Mouse (Mus musculus): ENCODE results near the gene Tmem269. TPM values are rescaled to one million over a fixed set of nuclear protein-coding genes. Genes with fewer than 3 reads are reported as not detected.

Gene Tmem269
- polyA plus RNA-seq, 1 experiment from 2014 or later = not detected

DNA sequence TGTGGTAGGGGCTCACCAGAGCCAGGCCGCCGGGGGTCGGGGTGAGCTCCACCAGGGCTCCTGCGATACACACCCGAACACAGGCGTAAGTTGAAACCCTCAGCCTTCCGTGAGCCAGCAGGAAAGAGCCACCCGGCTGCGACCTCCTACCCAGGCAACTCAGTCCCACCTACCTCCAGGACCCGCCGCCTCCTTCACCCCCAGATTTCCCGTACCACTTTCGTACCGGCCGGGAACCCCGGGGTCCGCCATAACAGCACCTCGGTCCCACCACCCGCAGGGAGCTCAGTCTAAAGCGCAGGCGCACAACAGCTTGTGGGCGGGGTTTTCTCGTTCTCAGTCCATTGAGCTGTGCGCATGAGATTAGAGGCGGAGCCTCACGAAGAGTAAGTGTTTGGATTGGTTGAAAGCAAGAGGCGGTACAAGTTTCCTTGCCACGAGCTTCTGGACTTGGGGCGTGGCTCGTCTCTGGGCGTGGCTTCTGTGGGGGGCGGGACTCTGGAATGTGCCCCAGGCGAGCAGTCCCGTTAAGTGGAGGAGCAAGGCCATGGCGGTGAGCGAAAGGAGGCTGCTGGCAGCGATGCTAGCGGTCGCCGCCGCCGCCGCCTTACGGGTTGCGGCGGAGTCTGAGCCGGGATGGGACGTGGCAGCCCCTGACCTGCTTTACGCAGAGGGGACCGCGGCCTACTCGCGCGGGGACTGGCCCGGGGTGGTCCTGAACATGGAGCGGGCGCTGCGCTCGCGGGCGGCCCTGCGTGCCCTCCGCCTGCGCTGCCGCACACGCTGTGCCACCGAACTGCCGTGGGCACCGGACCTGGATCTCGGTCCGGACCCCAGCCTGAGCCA, 14.6 kb upstream of the Tmem269 start, which contains the start of the genes AU022252 and P3h1:
Gene AU022252 (minus strand): TSS at position 303 of the 846 bp plus-strand sequence.
Gene P3h1 (plus strand): TSS at position 506 of the 846 bp plus-strand sequence.
- peaks cover 3% of the 10 kb centered on the region for H3K36me3 ChIP-seq (replicated peaks; ENCODE audit: control insufficient read depth, insufficient read depth, low read depth, low read length)
- WGBS = under 1% methylated on average over 69 of the region's 71 CpGs

DNA sequence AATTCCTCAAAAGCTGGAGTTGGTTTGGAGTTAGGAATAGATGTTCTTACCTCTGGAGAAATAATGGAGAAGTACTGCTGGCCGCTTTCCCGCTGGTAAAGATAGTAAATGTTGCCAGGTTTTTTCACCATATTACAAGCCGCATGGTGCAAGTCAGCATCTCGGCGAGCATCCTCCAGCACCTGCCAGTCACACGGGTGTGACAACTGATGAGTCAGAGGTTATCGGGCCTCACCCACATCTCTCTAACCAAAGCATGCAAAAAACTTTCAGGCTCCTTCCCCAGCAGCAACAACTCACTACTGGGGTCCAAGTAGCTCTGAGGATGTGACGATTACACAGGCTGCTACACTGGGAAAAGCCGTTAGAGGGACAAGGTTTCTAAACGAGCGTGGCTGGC, 8.7 kb upstream of the Tmem269 start:
- H3K36me3 ChIP-seq (replicated peaks; ENCODE audit: control insufficient read depth, insufficient read depth, low read depth, low read length) = peaks cover 14% of the 10 kb centered on the region
- H3K27me3 ChIP-seq (ENCODE audit: control insufficient read depth, insufficient read depth, low read length) = no peaks in the 10 kb centered on the region
- H3K9ac ChIP-seq (replicated peaks; ENCODE audit: low read length) = no peak overlapping the region
- no peak overlapping the region for H3K27ac ChIP-seq (replicated peaks; ENCODE audit: low read depth, low read length)
- H3K4me3 ChIP-seq (ENCODE audit: low read depth, low read length) = no peak overlapping the region
- no peak overlapping the region for H3K4me2 ChIP-seq (ENCODE audit: low read depth, low read length)
- DNase-seq (ENCODE audit: low spot score) (no peak), ATAC-seq (replicated peaks; ENCODE audit: insufficient number of reproducible peaks, low FRiP score, low TSS enrichment, low read depth) (no peak)
- H3K9me3 ChIP-seq (replicated peaks; ENCODE audit: control insufficient read depth, low read length) = no peaks in the 10 kb centered on the region
- 91% methylated on average over 11 of the region's 11 CpGs for WGBS
- H3K4me1 ChIP-seq (ENCODE audit: control insufficient read depth, insufficient read depth, low read length) = no peaks in the 10 kb centered on the region

More for the DNA sequence above, 14.6 kb upstream of the Tmem269 start, which contains the start of the genes AU022252 and P3h1:
- DNase-seq (ENCODE audit: low spot score) (peak; percentile 99), ATAC-seq (replicated peaks; ENCODE audit: insufficient number of reproducible peaks, low FRiP score, low TSS enrichment, low read depth) (peak; percentile 92)
- no peaks in the 10 kb centered on the region for H3K4me1 ChIP-seq (ENCODE audit: control insufficient read depth, insufficient read depth, low read length)
- peak within 1 kb of the TSS; percentile 87 for H3K4me3 ChIP-seq (ENCODE audit: low read depth, low read length)
- peak within 1 kb of the TSS; percentile 78 for H3K9ac ChIP-seq (replicated peaks; ENCODE audit: low read length)
- no peaks in the 10 kb centered on the region for H3K27me3 ChIP-seq (ENCODE audit: control insufficient read depth, insufficient read depth, low read length)
- peak within 1 kb of the TSS; percentile 86 for H3K4me2 ChIP-seq (ENCODE audit: low read depth, low read length)
- no peaks in the 10 kb centered on the region for H3K9me3 ChIP-seq (replicated peaks; ENCODE audit: control insufficient read depth, low read length)
- H3K27ac ChIP-seq (replicated peaks; ENCODE audit: low read depth, low read length) = no peak within 1 kb of the TSS

DNA sequence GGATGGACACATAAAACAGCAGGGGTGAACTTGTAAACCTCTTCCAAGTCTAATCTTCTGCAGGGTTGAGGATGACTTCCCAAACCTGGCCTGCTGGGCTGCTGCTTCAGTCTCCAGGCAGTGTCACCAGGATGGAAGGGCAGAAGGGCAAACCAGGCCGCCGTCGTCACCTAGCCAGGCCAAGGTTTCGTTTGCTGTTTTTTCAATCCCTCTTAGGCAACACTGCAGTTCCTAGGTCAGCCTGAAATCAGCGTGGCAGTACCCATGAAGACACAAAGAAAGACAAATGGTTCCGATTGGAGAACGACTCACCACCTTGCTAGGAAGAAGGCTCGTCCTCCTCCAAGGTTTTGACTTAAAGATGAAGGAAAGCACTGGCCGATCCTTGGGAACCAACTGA, 7.7 kb upstream of the Tmem269 start:
- H3K9ac ChIP-seq (replicated peaks; ENCODE audit: low read length) = no peak overlapping the region
- no peak for DNase-seq (ENCODE audit: low spot score)
- H3K9me3 ChIP-seq (replicated peaks; ENCODE audit: control insufficient read depth, low read length) = no peaks in the 10 kb centered on the region
- no peaks in the 10 kb centered on the region for H3K27me3 ChIP-seq (ENCODE audit: control insufficient read depth, insufficient read depth, low read length)
- no peak overlapping the region for H3K4me2 ChIP-seq (ENCODE audit: low read depth, low read length)
- H3K4me3 ChIP-seq (ENCODE audit: low read depth, low read length) = no peak overlapping the region
- no peak for ATAC-seq (replicated peaks; ENCODE audit: insufficient number of reproducible peaks, low FRiP score, low TSS enrichment, low read depth)
- peaks cover 14% of the 10 kb centered on the region for H3K36me3 ChIP-seq (replicated peaks; ENCODE audit: control insufficient read depth, insufficient read depth, low read depth, low read length)
- 90% methylated on average over 9 of the region's 9 CpGs for WGBS
- no peaks in the 10 kb centered on the region for H3K4me1 ChIP-seq (ENCODE audit: control insufficient read depth, insufficient read depth, low read length)
- no peak overlapping the region for H3K27ac ChIP-seq (replicated peaks; ENCODE audit: low read depth, low read length)

DNA sequence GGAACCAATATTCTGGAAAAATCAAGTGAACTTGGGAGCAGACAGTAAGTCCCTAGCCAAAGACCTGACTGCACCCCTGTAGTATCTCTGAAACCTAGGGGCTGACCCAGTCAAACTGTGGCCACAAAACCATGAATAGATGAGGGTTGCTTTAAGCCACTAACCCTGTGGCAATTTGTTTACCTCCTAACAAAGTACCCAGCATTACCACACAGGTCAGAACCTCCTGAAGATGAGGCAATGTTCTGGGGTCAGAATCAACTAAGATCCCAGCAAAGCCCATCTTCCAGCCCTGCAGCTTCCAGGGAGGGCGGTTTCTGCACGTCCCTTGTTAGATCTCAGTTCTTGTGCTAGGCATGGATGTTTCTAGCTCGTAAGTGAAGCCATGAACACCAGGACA, 6.5 kb upstream of the Tmem269 start:
- H3K27ac ChIP-seq (replicated peaks; ENCODE audit: low read depth, low read length) = no peak overlapping the region
- H3K27me3 ChIP-seq (ENCODE audit: control insufficient read depth, insufficient read depth, low read length) = no peaks in the 10 kb centered on the region
- H3K9ac ChIP-seq (replicated peaks; ENCODE audit: low read length) = no peak overlapping the region
- DNase-seq (ENCODE audit: low spot score) (no peak), ATAC-seq (replicated peaks; ENCODE audit: insufficient number of reproducible peaks, low FRiP score, low TSS enrichment, low read depth) (no peak)
- no peaks in the 10 kb centered on the region for H3K4me1 ChIP-seq (ENCODE audit: control insufficient read depth, insufficient read depth, low read length)
- H3K4me3 ChIP-seq (ENCODE audit: low read depth, low read length) = no peak overlapping the region
- peaks cover 14% of the 10 kb centered on the region for H3K36me3 ChIP-seq (replicated peaks; ENCODE audit: control insufficient read depth, insufficient read depth, low read depth, low read length)
- H3K4me2 ChIP-seq (ENCODE audit: low read depth, low read length) = no peak overlapping the region
- no peaks in the 10 kb centered on the region for H3K9me3 ChIP-seq (replicated peaks; ENCODE audit: control insufficient read depth, low read length)
- 93% methylated on average over 3 of the region's 3 CpGs for WGBS

DNA sequence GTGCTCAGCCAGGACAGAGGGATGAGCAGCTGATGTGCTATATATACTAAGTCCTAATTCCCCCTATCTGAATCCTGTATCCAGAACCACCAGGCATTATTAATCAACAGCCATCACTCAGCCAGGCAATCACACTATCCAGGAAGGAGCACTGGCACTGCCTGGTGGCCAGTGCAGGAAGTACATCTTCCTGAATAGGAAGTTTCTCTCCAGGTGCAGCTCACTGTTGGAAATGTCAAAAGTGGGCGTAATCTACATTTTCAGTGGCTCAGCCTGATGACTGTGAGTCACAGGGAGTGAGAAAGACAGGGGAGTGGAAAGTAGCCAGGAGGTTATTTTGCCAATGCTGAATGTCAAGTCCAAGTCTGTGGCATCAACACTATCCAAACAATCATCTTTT, 5.7 kb upstream of the Tmem269 start:
- H3K4me2 ChIP-seq (ENCODE audit: low read depth, low read length) = no peak overlapping the region
- no peak overlapping the region for H3K9ac ChIP-seq (replicated peaks; ENCODE audit: low read length)
- peaks cover 14% of the 10 kb centered on the region for H3K36me3 ChIP-seq (replicated peaks; ENCODE audit: control insufficient read depth, insufficient read depth, low read depth, low read length)
- no peak overlapping the region for H3K27ac ChIP-seq (replicated peaks; ENCODE audit: low read depth, low read length)
- no peaks in the 10 kb centered on the region for H3K4me1 ChIP-seq (ENCODE audit: control insufficient read depth, insufficient read depth, low read length)
- peak; percentile 48 for DNase-seq (ENCODE audit: low spot score)
- no peak for ATAC-seq (replicated peaks; ENCODE audit: insufficient number of reproducible peaks, low FRiP score, low TSS enrichment, low read depth)
- H3K27me3 ChIP-seq (ENCODE audit: control insufficient read depth, insufficient read depth, low read length) = no peaks in the 10 kb centered on the region
- no peaks in the 10 kb centered on the region for H3K9me3 ChIP-seq (replicated peaks; ENCODE audit: control insufficient read depth, low read length)
- H3K4me3 ChIP-seq (ENCODE audit: low read depth, low read length) = no peak overlapping the region
- WGBS = 96% methylated on average over 1 of the region's 1 CpGs

DNA sequence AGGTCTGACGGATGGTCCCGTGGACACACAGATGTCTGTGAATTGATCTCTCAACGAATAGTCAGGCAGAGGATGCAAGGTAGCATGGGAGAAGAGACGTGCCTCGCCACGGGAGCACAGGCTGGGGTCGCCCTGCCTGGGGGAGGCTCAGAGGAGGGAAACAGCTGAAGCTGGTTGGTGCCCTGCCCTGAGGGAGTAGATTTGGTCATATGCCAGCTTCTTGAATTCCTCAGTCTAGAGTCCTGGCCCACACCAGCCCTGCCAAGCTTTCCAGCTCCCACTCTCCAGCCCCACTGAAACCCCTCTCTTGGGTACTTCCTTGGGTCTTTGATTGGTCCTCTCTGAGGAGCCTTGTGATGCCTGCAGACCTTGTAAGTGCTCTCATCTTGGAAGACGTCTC, 1.4 kb downstream of the Tmem269 start:
- Histone ChIP-seq H3K4me1 (ENCODE audit: control insufficient read depth, insufficient read depth, low read length) (no peaks in the 10 kb centered on the region), H3K27me3 (ENCODE audit: control insufficient read depth, insufficient read depth, low read length) (no peaks in the 10 kb centered on the region), H3K27ac (replicated peaks; ENCODE audit: low read depth, low read length) (no peak overlapping the region), H3K4me3 (ENCODE audit: low read depth, low read length) (no peak overlapping the region), H3K4me2 (ENCODE audit: low read depth, low read length) (no peak overlapping the region), H3K36me3 (replicated peaks; ENCODE audit: control insufficient read depth, insufficient read depth, low read depth, low read length) (no peaks in the 10 kb centered on the region), H3K9ac (replicated peaks; ENCODE audit: low read length) (no peak overlapping the region), H3K9me3 (replicated peaks; ENCODE audit: control insufficient read depth, low read length) (no peaks in the 10 kb centered on the region)
- 82% methylated on average over 8 of the region's 8 CpGs for WGBS
- no peak for DNase-seq (ENCODE audit: low spot score)
- no peak for ATAC-seq (replicated peaks; ENCODE audit: insufficient number of reproducible peaks, low FRiP score, low TSS enrichment, low read depth)

DNA sequence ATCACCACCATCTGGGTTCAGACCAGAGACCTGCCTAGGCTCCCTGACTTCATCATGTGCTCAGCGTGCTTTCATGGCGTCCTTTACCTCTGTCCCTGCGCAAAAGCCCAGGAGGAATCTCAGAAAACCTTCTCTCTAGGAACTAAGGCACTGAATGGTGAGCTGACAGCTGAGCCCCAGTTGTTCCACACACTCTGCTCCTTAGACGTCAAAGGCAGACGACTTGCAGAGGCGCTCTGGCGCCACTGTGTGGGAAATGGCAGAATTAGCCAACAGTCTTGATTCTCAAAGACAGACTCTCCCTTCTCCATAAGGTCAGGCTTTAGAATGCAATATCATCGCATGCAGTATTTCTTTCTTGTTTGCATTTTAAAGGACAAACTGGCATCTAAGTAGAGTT, 13.3 kb downstream of the Tmem269 start:
- DNase-seq (ENCODE audit: low spot score) (peak; percentile 83), ATAC-seq (replicated peaks; ENCODE audit: insufficient number of reproducible peaks, low FRiP score, low TSS enrichment, low read depth) (no peak)
- WGBS = 14% methylated on average over 8 of the region's 8 CpGs

DNA sequence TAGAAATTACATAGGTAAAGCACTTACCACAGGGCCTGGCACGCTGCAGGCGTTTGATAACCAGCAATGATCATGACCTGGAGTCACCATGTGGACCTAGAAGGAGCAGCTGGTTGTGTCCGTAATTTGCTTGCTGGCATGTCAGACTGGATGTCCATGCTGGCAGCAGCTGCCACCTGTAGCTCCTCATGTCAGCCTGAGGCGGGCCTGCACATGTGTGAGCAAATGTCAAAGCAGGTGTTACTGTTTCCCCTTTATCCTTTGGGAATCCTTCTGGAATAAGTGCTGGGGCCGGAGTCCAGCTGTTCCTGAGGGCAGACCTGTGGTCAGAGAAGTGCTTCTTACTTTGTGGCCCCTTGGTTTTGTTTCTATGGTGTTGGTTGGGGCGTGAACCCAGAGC, 19.9 kb downstream of the Tmem269 start:
- H3K4me2 ChIP-seq (ENCODE audit: low read depth, low read length) = no peak overlapping the region
- no peaks in the 10 kb centered on the region; the same call in 1 of the 2 replicates for H3K4me1 ChIP-seq (ENCODE audit: control insufficient read depth, insufficient read depth, low read length)
- ATAC-seq (replicated peaks; ENCODE audit: insufficient number of reproducible peaks, low FRiP score, low TSS enrichment, low read depth) (no peak), DNase-seq (ENCODE audit: low spot score) (no peak)
- no peaks in the 10 kb centered on the region; the same call in none of the 2 replicates for H3K36me3 ChIP-seq (replicated peaks; ENCODE audit: control insufficient read depth, insufficient read depth, low read depth, low read length)
- H3K9me3 ChIP-seq (replicated peaks; ENCODE audit: control insufficient read depth, low read length) = no peaks in the 10 kb centered on the region
- no peak overlapping the region for H3K27ac ChIP-seq (replicated peaks; ENCODE audit: low read depth, low read length)
- WGBS = 83% methylated on average over 6 of the region's 6 CpGs
- no peaks in the 10 kb centered on the region for H3K27me3 ChIP-seq (ENCODE audit: control insufficient read depth, insufficient read depth, low read length)
- no peak overlapping the region for H3K4me3 ChIP-seq (ENCODE audit: low read depth, low read length)
- H3K9ac ChIP-seq (replicated peaks; ENCODE audit: low read length) = no peak overlapping the region

More for the DNA sequence above, 13.3 kb downstream of the Tmem269 start:
- Histone ChIP-seq H3K36me3 (replicated peaks; ENCODE audit: control insufficient read depth, insufficient read depth, low read depth, low read length) (no peaks in the 10 kb centered on the region; the same call in 1 of the 2 replicates), H3K27me3 (ENCODE audit: control insufficient read depth, insufficient read depth, low read length) (no peaks in the 10 kb centered on the region), H3K9me3 (replicated peaks; ENCODE audit: control insufficient read depth, low read length) (no peaks in the 10 kb centered on the region), H3K4me2 (ENCODE audit: low read depth, low read length) (no peak overlapping the region), H3K4me1 (ENCODE audit: control insufficient read depth, insufficient read depth, low read length) (no peaks in the 10 kb centered on the region), H3K27ac (replicated peaks; ENCODE audit: low read depth, low read length) (no peak overlapping the region), H3K9ac (replicated peaks; ENCODE audit: low read length) (no peak overlapping the region), H3K4me3 (ENCODE audit: low read depth, low read length) (no peak overlapping the region)
